Mouse (Mus musculus) stomach, embryonic 15.5 days (tissue): Measurements from ENCODE around the gene Olfr1434. TPM values are rescaled to one million over a fixed set of nuclear protein-coding genes. Genes with fewer than 3 reads are reported as not detected.
"Not testable (repeated sequence)": the region's sequence is repeated elsewhere in the genome, so short reads cannot be mapped to it uniquely, and the experiment has no call there.

Experiments
- ATAC-seq: fragments of 200-750 bp; cut with Nextera tagmentation; 2 replicates; pipeline ENCODE4 v1.8.0; 2017; ENCODE audit warnings: low read depth, moderate number of reproducible peaks, moderate TSS enrichment; ENCODE audit not compliant: insufficient read depth, low FRiP score
- H3K27ac ChIP-seq: fragments of 300-500 bp; sonication (generic); 2 replicates; pipeline ENCODE4 v1.5.1; 2015; ENCODE audit warnings: mild to moderate bottlenecking, inconsistent platforms
- H3K27me3 ChIP-seq: fragments of 300-500 bp; sonication (generic); replicated peaks from 2 replicates; pipeline ENCODE4 v1.6.1; 2015; ENCODE audit warnings: inconsistent platforms
- H3K36me3 ChIP-seq: fragments of 300-500 bp; sonication (generic); 2 replicates; pipeline ENCODE4 v1.6.1; 2015; ENCODE audit warnings: inconsistent platforms
- H3K4me1 ChIP-seq: fragments of 300-500 bp; sonication (generic); 2 replicates; pipeline ENCODE4 v1.6.1; 2015; ENCODE audit warnings: inconsistent platforms
- H3K4me2 ChIP-seq: fragments of 300-500 bp; sonication (generic); 2 replicates; pipeline ENCODE4 v1.6.1; 2015; ENCODE audit warnings: mild to moderate bottlenecking, inconsistent platforms
- H3K4me3 ChIP-seq: fragments of 300-500 bp; sonication (generic); replicated peaks from 2 replicates; pipeline ENCODE4 v1.5.1; 2015; ENCODE audit warnings: inconsistent platforms
- H3K9ac ChIP-seq: fragments of 300-500 bp; sonication (generic); 2 replicates; pipeline ENCODE4 v1.6.1; 2015; ENCODE audit warnings: inconsistent platforms
- H3K9me3 ChIP-seq: fragments of 300-500 bp; sonication (generic); 2 replicates; pipeline ENCODE4 v1.6.1; 2016; ENCODE audit warnings: inconsistent platforms
- WGBS: fragments of 180-500 bp; shearing (Covaris S2); methylation state at CpG from one replicate; pipeline ENCODE4 v1.1.7; 2015; 5-methylcytosine and 5-hydroxymethylcytosine counted together
- polyA plus RNA-seq: library from polyadenylated mRNA; unstranded; fragments of >200 nt; fragmentation: Nextera tagmentation; extraction: Ambion mirVana; gene quantifications from 2 replicates; pipeline ENCODE4 v1.2.1, GENCODE M21; 2015

Gene Olfr1434
- polyA plus RNA-seq: not detected in 2 replicates

GRCm38 (mm10) chr19:12279554-12279953, at the start of gene Olfr1434:
Gene Olfr1434 (plus strand): TSS chr19:12279854.
- ATAC-seq: no peak
- Histone ChIP-seq H3K4me2 (no peak within 1 kb of the TSS), H3K9ac (no peak within 1 kb of the TSS), H3K36me3 (no peaks in the 10 kb centered on the region), H3K27me3 (no peaks in the 10 kb centered on the region), H3K27ac (no peak within 1 kb of the TSS), H3K4me3 (no peak within 1 kb of the TSS), H3K9me3 (no peaks in the 10 kb centered on the region), H3K4me1 (no peaks in the 10 kb centered on the region)
- 79% methylated on average over 2 of the region's 2 CpGs for WGBS

GRCm38 (mm10) chr19:12232496-12232895, 47.2 kb upstream of the Olfr1434 start, which contains the start of gene Olfr1432:
Gene Olfr1432 (minus strand): TSS chr19:12232596.
- H3K4me1 ChIP-seq: not testable (repeated sequence)

DNA sequence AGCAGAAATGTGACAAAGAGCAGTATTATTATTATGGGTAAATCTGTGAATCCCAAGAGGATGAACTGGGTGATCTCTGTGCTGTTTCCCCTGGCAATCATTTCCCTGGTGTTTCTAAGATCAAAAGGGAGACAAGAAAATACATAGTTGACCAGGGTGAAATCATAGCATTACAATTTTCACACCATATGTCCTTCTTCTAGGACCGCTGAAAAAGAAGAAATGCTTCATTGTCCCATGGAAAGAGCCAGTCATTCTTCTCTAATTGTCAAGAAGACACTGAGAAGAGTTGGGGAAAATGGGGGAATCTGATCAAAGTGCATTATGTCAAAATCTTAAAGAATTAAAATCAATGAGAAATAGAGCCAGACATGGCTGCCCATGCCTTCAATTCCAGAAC, 38.1 kb upstream of the Olfr1434 start, which contains the start of gene Olfr262:
TSS of gene Olfr262 (minus strand) at position 101 of the 400 bp plus-strand sequence.
- no peak within 1 kb of the TSS for H3K27ac ChIP-seq
- no peaks in the 10 kb centered on the region for H3K36me3 ChIP-seq
- H3K4me2 ChIP-seq: no peak within 1 kb of the TSS
- no peaks in the 10 kb centered on the region for H3K4me1 ChIP-seq
- H3K4me3 ChIP-seq: no peak within 1 kb of the TSS
- no peak for ATAC-seq
- H3K9ac ChIP-seq: no peak within 1 kb of the TSS
- H3K27me3 ChIP-seq: no peaks in the 10 kb centered on the region
- no peaks in the 10 kb centered on the region for H3K9me3 ChIP-seq
- WGBS: 78% methylated on average over 1 of the region's 1 CpGs

More at GRCm38 (mm10) chr19:12232496-12232895, 47.2 kb upstream of the Olfr1434 start, which contains the start of gene Olfr1432:
- H3K36me3 ChIP-seq, H3K9ac ChIP-seq, H3K4me2 ChIP-seq, ATAC-seq, H3K27me3 ChIP-seq, H3K9me3 ChIP-seq, H3K4me3 ChIP-seq, H3K27ac ChIP-seq: not testable (repeated sequence)

GRCm38 (mm10) chr19:12260732-12261131, 18.9 kb upstream of the Olfr1434 start, which contains the start of gene Olfr235:
Gene Olfr235 (plus strand): TSS chr19:12261032.
- 59% methylated on average over 1 of the region's 1 CpGs for WGBS
- Histone ChIP-seq H3K9me3 (no peaks in the 10 kb centered on the region), H3K4me3 (no peak within 1 kb of the TSS)

GRCm38 (mm10) chr19:12292979-12293378, 13.3 kb downstream of the Olfr1434 start:
- no peak for ATAC-seq

More at GRCm38 (mm10) chr19:12260732-12261131, 18.9 kb upstream of the Olfr1434 start, which contains the start of gene Olfr235:
- Histone ChIP-seq H3K9ac (no peak within 1 kb of the TSS), H3K27ac (no peak within 1 kb of the TSS), H3K4me1 (no peaks in the 10 kb centered on the region), H3K4me2 (no peak within 1 kb of the TSS), H3K27me3 (no peaks in the 10 kb centered on the region), H3K36me3 (no peaks in the 10 kb centered on the region)
- no peak for ATAC-seq

DNA sequence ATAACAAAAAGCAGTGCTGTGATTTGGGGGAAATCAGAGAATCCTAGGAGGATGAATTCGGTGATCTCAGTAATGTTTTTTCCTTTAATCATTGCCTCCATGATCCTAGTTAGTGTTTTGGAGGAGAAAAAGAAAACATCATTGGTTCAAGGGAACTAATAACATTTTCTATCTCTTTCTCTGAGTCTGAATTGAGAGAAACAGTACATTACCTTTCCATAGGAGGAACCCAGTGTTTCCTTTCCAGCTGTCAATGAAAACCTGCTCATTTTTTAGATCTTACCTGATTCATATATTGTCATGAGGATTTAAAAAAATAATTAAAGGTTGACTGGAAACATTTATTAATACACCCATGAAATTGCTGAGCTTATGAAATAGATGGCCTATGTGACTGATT, 19.4 kb downstream of the Olfr1434 start, which contains the start of gene Olfr1436:
TSS of gene Olfr1436 (minus strand) at position 101 of the 400 bp plus-strand sequence.
- WGBS: 90% methylated on average over 1 of the region's 1 CpGs
- H3K9me3 ChIP-seq, H3K4me1 ChIP-seq, H3K9ac ChIP-seq, H3K4me2 ChIP-seq, H3K4me3 ChIP-seq, ATAC-seq, H3K27ac ChIP-seq, H3K27me3 ChIP-seq, H3K36me3 ChIP-seq: not testable (repeated sequence)

More at GRCm38 (mm10) chr19:12292979-12293378, 13.3 kb downstream of the Olfr1434 start:
- Histone ChIP-seq H3K9me3 (no peaks in the 10 kb centered on the region), H3K27ac (no peak overlapping the region), H3K36me3 (no peaks in the 10 kb centered on the region), H3K4me1 (no peaks in the 10 kb centered on the region), H3K4me2 (no peak overlapping the region), H3K9ac (no peak overlapping the region), H3K4me3 (no peak overlapping the region), H3K27me3 (no peaks in the 10 kb centered on the region)

DNA sequence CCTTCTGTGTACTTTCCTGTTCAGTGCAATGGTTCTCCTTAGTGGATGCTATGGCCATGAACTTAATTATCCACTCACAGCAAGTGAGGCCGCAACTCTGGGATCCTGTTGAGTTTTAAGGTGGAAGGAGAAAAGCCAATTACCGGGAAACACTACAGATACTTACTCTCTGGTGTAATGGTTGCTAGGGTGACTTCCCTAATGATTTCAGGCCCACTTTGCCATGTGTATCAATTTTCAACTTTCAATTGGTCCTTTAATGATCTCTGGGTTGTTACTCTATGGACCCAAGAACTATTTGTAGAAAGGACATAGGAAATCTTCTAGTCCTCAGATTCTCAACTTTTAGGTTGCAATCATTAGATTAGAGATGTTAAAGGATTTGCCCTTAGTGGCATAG, 45.3 kb downstream of the Olfr1434 start, which contains the start of gene Olfr1437:
TSS of gene Olfr1437 (minus strand) at position 101 of the 400 bp plus-strand sequence.
- no peak for ATAC-seq
- Histone ChIP-seq H3K9me3 (no peaks in the 10 kb centered on the region), H3K27me3 (no peaks in the 10 kb centered on the region), H3K36me3 (no peaks in the 10 kb centered on the region), H3K4me2 (no peak within 1 kb of the TSS), H3K27ac (no peak within 1 kb of the TSS), H3K4me1 (no peaks in the 10 kb centered on the region), H3K9ac (no peak within 1 kb of the TSS), H3K4me3 (no peak within 1 kb of the TSS)
- WGBS: 87% methylated on average over 2 of the region's 2 CpGs

Other genes starting within 250 kb of the Olfr1434 start
- gene Olfr1423, start 238.5 kb upstream of the Olfr1434 start, polyA plus RNA-seq: not detected in 2 replicates
- not detected in 2 replicates for gene Olfr1424, start 217.2 kb upstream of the Olfr1434 start, polyA plus RNA-seq
- not detected in 2 replicates for gene Olfr1425, start 202.1 kb upstream of the Olfr1434 start, polyA plus RNA-seq
- gene Olfr1426, start 187.8 kb upstream of the Olfr1434 start, polyA plus RNA-seq: not detected in 2 replicates
- not detected in 2 replicates for gene Olfr1427, start 176.5 kb upstream of the Olfr1434 start, polyA plus RNA-seq
- gene Olfr1428, start 164.0 kb upstream of the Olfr1434 start, polyA plus RNA-seq: not detected in 2 replicates
- gene Olfr76, start 156.7 kb upstream of the Olfr1434 start, polyA plus RNA-seq: not detected in 2 replicates
- 0.04 and 0.06 TPM in 2 replicates for gene Olfr1555-ps1, start 109.7 kb upstream of the Olfr1434 start, polyA plus RNA-seq
- gene Olfr1431, start 79.2 kb upstream of the Olfr1434 start, polyA plus RNA-seq: not detected in 2 replicates
- gene Olfr1432, start 47.3 kb upstream of the Olfr1434 start, polyA plus RNA-seq: not detected in 2 replicates
- gene Olfr262, start 38.2 kb upstream of the Olfr1434 start, polyA plus RNA-seq: not detected in 2 replicates
- gene Olfr235, start 18.8 kb upstream of the Olfr1434 start, polyA plus RNA-seq: not detected in 2 replicates
- not detected in 2 replicates for gene Olfr1436, start 19.3 kb downstream of the Olfr1434 start, polyA plus RNA-seq
- not detected in 2 replicates for gene Olfr1437, start 45.2 kb downstream of the Olfr1434 start, polyA plus RNA-seq
- gene Olfr1438-ps1, start 56.1 kb downstream of the Olfr1434 start, polyA plus RNA-seq: not detected in 2 replicates
- not detected in 2 replicates for gene Olfr1440, start 107.4 kb downstream of the Olfr1434 start, polyA plus RNA-seq
- not detected in 2 replicates for gene Olfr1441, start 137.6 kb downstream of the Olfr1434 start, polyA plus RNA-seq
- not detected in 2 replicates for gene Pfpl, start 148.1 kb downstream of the Olfr1434 start, polyA plus RNA-seq
- gene Mpeg1, start 180.9 kb downstream of the Olfr1434 start, polyA plus RNA-seq: 1.2 and 1.3 TPM in 2 replicates
- gene Dtx4, start 221.6 kb downstream of the Olfr1434 start, polyA plus RNA-seq: 14.7 and 18.6 TPM in 2 replicates